Mouse (Mus musculus): ENCODE measurements at regions not wholly inside any gene's neighbourhood (a gene's known extent, or its start where the extent isn't known, plus 50 kb on each side); places are given as distances from the start of the nearest gene placed in this dataset.

DNA sequence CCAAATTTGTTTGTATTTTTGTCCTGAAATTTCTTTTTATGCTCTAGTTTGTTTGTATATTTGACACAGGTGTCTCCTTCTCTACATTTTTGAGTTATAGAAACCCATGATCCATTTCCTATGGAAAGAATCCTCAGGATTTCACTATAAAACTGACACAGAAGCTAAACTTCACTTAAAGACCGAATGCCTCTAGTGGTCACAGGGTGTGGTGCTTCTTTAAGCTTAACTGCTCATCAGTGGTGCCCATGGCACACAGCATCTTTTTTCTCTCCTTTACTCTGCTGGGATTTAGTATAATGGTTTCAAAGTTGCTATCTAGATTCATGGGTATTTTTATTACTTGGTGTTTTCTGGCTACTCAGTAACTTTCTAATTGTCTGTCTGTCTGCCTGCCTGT, 79.9 kb upstream of the Hdac4 start:
- Histone ChIP-seq H3K27ac (ENCODE audit: low read length) (no peak overlapping the region), H3K4me1 (ENCODE audit: control insufficient read depth, insufficient read depth, low read length) (peaks cover 7% of the 10 kb centered on the region), H3K4me3 (ENCODE audit: low read length) (no peak overlapping the region), H3K9ac (ENCODE audit: low read length) (no peak overlapping the region), H3K36me3 (ENCODE audit: control insufficient read depth, insufficient read depth) (no peaks in the 10 kb centered on the region), H3K4me2 (ENCODE audit: low read depth, low read length) (no peak overlapping the region), H3K27me3 (ENCODE audit: control insufficient read depth, insufficient read depth, low read length) (no peaks in the 10 kb centered on the region), H3K9me3 (replicated peaks; ENCODE audit: control insufficient read depth, low read length) (no peaks in the 10 kb centered on the region)
- WGBS, result 47% methylated on average over 1 of the region's 1 CpGs
- no peak for ATAC-seq (replicated peaks; ENCODE audit: extremely low read depth, insufficient read depth, low FRiP score)

DNA sequence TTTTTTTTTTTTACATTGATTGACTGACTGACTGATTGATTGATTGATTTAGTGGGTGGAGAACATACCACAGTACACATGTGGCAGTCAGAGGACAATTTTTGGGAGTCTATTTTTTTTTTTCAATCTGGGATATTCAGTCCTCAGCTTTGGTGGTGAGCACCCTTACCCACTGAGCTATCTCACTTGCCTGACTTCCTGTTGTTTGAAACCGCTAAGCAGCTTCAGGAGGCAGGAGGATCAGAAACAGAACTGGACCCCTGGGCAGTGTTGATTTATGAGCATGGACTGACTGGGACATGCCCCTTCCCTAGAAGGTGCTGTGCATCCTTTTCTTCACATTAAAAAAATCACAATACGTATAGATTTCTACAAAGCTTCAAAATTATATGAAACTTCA, 78.3 kb upstream of the Hdac4 start:
- no peak for ATAC-seq (replicated peaks; ENCODE audit: extremely low read depth, insufficient read depth, low FRiP score)
- H3K36me3 ChIP-seq (ENCODE audit: control insufficient read depth, insufficient read depth), result no peaks in the 10 kb centered on the region
- 81% methylated on average over 2 of the region's 2 CpGs for WGBS
- H3K4me3 ChIP-seq (ENCODE audit: low read length), result no peak overlapping the region
- H3K4me1 ChIP-seq (ENCODE audit: control insufficient read depth, insufficient read depth, low read length), result peaks cover 10% of the 10 kb centered on the region
- no peak overlapping the region for H3K27ac ChIP-seq (ENCODE audit: low read length)
- H3K9me3 ChIP-seq (replicated peaks; ENCODE audit: control insufficient read depth, low read length), result no peaks in the 10 kb centered on the region
- H3K27me3 ChIP-seq (ENCODE audit: control insufficient read depth, insufficient read depth, low read length), result no peaks in the 10 kb centered on the region
- no peak overlapping the region for H3K4me2 ChIP-seq (ENCODE audit: low read depth, low read length)
- no peak overlapping the region for H3K9ac ChIP-seq (ENCODE audit: low read length)

DNA sequence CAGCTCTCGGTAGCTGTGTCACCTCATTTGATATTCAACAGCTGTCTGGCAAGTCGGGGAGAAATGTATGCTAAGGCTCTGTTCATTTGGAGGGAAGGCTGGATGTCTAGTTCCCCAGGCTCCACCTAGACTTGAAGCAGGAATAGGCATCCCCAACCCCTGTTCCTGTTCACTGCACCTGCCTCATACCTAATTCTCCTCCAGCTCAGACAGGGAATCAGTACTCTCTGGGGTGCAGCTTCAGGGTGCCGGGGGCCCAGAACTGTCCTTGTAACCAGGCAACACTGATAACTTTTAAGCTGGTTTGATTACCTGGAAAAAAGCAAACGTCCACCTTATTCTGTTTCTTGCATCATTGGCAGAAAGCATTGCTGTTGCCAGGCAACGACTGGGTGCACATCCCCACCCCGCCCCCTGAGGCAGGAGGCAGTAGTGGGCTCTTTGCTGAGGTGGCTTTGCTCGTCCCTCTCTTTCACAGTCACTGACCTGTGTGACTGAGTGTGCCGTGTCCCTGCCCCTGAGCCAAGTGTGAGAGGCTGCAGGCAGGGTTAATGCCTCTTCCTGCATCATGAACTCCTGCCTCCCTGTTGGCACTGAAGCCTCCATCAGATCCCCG, 76.3 kb upstream of the Hdac4 start:
- Histone ChIP-seq H3K27me3 (ENCODE audit: control insufficient read depth, insufficient read depth, low read length) (no peaks in the 10 kb centered on the region), H3K9ac (ENCODE audit: low read length) (no peak overlapping the region), H3K9me3 (replicated peaks; ENCODE audit: control insufficient read depth, low read length) (no peaks in the 10 kb centered on the region), H3K27ac (ENCODE audit: low read length) (no peak overlapping the region), H3K36me3 (ENCODE audit: control insufficient read depth, insufficient read depth) (no peaks in the 10 kb centered on the region), H3K4me3 (ENCODE audit: low read length) (no peak overlapping the region), H3K4me1 (ENCODE audit: control insufficient read depth, insufficient read depth, low read length) (peaks cover 10% of the 10 kb centered on the region), H3K4me2 (ENCODE audit: low read depth, low read length) (no peak overlapping the region)
- 57% methylated on average over 9 of the region's 9 CpGs for WGBS
- ATAC-seq (replicated peaks; ENCODE audit: extremely low read depth, insufficient read depth, low FRiP score), result no peak

DNA sequence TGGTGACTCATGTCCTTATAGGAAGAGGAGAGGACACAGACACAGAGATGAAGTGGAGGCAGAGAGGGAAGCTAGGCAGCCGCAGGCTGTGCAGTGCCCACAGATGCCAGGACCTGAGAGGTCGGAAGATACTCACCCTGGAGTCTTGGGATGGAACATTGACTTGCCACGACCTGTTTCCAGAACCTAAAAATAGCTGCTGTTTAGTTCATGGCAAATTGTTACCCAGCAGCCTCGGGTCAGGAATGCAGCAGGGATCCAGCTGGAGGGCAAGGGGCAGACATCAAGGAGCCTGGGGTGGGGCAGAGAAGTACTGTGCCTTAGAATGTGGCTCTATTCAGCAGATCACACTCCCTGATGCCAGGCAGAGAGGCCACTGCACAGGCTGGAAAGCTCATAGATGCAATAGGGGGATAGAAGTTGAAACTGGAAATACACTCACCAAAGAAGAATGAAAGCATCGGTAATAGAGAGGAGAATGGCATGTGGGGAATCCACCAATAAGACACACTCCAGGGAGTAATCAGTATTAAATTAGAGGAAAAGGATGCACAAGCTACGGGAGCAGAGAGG, 75.1 kb upstream of the Hdac4 start:
- peaks cover 10% of the 10 kb centered on the region for H3K4me1 ChIP-seq (ENCODE audit: control insufficient read depth, insufficient read depth, low read length)
- no peak overlapping the region for H3K4me3 ChIP-seq (ENCODE audit: low read length)
- no peak overlapping the region for H3K9ac ChIP-seq (ENCODE audit: low read length)
- H3K9me3 ChIP-seq (replicated peaks; ENCODE audit: control insufficient read depth, low read length), result no peaks in the 10 kb centered on the region
- 22% methylated on average over 6 of the region's 6 CpGs for WGBS
- no peaks in the 10 kb centered on the region for H3K27me3 ChIP-seq (ENCODE audit: control insufficient read depth, insufficient read depth, low read length)
- H3K27ac ChIP-seq (ENCODE audit: low read length), result no peak overlapping the region
- no peak for ATAC-seq (replicated peaks; ENCODE audit: extremely low read depth, insufficient read depth, low FRiP score)
- no peaks in the 10 kb centered on the region for H3K36me3 ChIP-seq (ENCODE audit: control insufficient read depth, insufficient read depth)
- H3K4me2 ChIP-seq (ENCODE audit: low read depth, low read length), result peak overlapping the region; percentile 10; the same call in 1 of the 2 replicates

DNA sequence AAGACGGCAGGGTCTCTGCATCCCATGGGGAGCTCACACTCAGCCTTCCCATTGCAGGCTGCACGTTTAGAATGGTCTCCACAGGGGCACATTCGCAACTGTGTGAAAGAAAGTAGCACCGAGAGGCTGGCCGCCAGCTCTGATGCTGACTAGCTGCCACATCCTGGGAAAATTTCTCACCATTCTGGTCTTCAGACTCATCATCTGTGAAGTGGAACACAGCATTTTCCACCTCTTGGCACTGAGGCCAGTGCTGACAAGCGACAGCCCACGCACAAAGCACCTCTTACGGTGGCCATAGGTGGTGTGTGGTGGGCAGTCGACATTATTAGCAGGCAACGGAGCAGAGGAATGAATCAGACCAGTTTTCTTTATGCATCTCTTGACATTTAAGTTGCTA, 74.0 kb upstream of the Hdac4 start:
- no peak overlapping the region for H3K9ac ChIP-seq (ENCODE audit: low read length)
- no peak overlapping the region for H3K4me3 ChIP-seq (ENCODE audit: low read length)
- no peak overlapping the region for H3K4me2 ChIP-seq (ENCODE audit: low read depth, low read length)
- no peak for ATAC-seq (replicated peaks; ENCODE audit: extremely low read depth, insufficient read depth, low FRiP score)
- no peaks in the 10 kb centered on the region for H3K27me3 ChIP-seq (ENCODE audit: control insufficient read depth, insufficient read depth, low read length)
- H3K27ac ChIP-seq (ENCODE audit: low read length), result no peak overlapping the region
- no peaks in the 10 kb centered on the region for H3K9me3 ChIP-seq (replicated peaks; ENCODE audit: control insufficient read depth, low read length)
- 65% methylated on average over 10 of the region's 10 CpGs for WGBS
- peaks cover 10% of the 10 kb centered on the region for H3K4me1 ChIP-seq (ENCODE audit: control insufficient read depth, insufficient read depth, low read length)
- H3K36me3 ChIP-seq (ENCODE audit: control insufficient read depth, insufficient read depth), result no peaks in the 10 kb centered on the region

DNA sequence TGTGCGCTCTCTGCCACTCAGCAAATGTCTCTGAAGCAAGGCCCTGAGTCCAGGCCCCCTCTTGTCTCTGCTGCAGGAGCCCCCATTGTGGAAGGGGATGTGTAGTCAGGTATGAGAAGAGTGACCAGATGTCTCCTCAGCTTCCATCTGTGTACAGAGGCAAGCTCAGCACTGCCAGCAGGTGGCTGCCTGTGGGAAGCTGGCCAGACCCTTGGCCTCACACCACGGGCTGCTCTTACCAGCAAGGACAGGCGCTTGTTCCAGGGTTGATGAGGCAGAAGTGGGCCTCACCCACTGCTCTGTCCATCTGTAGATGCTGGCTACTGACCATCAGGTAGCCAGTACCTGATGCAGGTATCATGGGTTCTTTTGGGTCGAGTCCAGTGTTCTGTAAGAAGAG, 69.4 kb upstream of the Hdac4 start:
- Histone ChIP-seq H3K27ac (ENCODE audit: low read length) (no peak overlapping the region), H3K4me2 (ENCODE audit: low read depth, low read length) (no peak overlapping the region), H3K4me3 (ENCODE audit: low read length) (no peak overlapping the region), H3K4me1 (ENCODE audit: control insufficient read depth, insufficient read depth, low read length) (no peaks in the 10 kb centered on the region), H3K9ac (ENCODE audit: low read length) (no peak overlapping the region), H3K27me3 (ENCODE audit: control insufficient read depth, insufficient read depth, low read length) (no peaks in the 10 kb centered on the region), H3K9me3 (replicated peaks; ENCODE audit: control insufficient read depth, low read length) (no peaks in the 10 kb centered on the region), H3K36me3 (ENCODE audit: control insufficient read depth, insufficient read depth) (no peaks in the 10 kb centered on the region)
- no peak for ATAC-seq (replicated peaks; ENCODE audit: extremely low read depth, insufficient read depth, low FRiP score)
- WGBS, result 66% methylated on average over 4 of the region's 4 CpGs

DNA sequence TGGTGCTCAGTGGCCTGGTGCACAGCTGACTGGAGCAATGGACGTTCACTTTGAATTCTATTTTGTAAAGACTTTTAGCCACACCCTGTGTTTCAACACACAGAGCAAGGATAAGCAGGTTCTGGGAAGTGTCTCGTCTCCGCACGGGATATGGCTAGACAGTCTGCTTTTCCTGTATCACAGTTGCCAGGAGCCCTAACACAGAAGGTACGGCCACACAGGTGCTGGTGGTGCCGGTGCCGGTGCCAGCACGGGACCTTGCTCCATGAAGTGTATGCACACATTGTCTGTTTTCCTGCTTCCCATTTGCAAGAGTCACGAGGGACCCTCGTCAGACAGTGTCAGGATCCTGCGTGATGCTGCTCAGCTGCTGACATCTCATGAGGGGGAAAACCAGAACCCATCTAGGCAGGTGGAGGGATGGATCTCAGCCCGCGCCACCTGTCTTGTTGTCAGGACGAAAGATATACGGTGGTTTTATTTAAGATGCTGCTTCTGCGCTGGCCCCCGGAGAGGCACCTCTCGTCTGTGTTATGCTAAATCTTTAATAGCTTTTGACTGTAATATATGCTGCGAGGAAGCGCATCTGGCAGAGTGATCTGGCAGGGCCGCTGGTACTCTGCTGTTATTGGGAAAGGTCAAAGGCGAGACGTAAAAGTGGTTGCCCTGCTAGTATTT, 64.4 kb upstream of the Hdac4 start:
- Histone ChIP-seq H3K9me3 (replicated peaks; ENCODE audit: control insufficient read depth, low read length) (no peaks in the 10 kb centered on the region), H3K4me1 (ENCODE audit: control insufficient read depth, insufficient read depth, low read length) (no peaks in the 10 kb centered on the region), H3K36me3 (ENCODE audit: control insufficient read depth, insufficient read depth) (no peaks in the 10 kb centered on the region), H3K4me3 (ENCODE audit: low read length) (no peak overlapping the region), H3K9ac (ENCODE audit: low read length) (no peak overlapping the region), H3K27me3 (ENCODE audit: control insufficient read depth, insufficient read depth, low read length) (no peaks in the 10 kb centered on the region), H3K27ac (ENCODE audit: low read length) (no peak overlapping the region), H3K4me2 (ENCODE audit: low read depth, low read length) (no peak overlapping the region)
- WGBS, result 81% methylated on average over 23 of the region's 23 CpGs
- no peak for ATAC-seq (replicated peaks; ENCODE audit: extremely low read depth, insufficient read depth, low FRiP score)

DNA sequence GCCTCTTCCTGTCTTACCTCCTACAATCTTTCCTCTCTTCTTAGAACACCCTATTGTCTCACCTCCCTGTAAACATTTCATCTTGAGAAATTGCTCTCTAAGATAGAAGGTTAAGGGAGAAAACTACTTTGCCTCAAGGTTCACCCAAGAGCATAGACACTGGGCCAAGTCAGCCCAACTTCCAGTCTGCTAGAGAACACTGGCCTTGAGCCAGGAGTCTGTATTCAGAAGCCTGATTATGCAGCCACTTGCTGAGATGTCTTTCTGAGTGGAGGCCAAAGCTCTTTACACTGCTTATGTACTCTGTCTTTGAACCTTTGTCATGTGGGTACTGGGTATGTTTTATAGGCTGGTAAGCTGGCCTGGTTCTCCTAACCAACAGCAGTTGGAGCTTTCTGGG, 62.5 kb upstream of the Hdac4 start:
- no peak overlapping the region for H3K4me3 ChIP-seq (ENCODE audit: low read length)
- no peaks in the 10 kb centered on the region for H3K9me3 ChIP-seq (replicated peaks; ENCODE audit: control insufficient read depth, low read length)
- no peak for ATAC-seq (replicated peaks; ENCODE audit: extremely low read depth, insufficient read depth, low FRiP score)
- no peak overlapping the region for H3K9ac ChIP-seq (ENCODE audit: low read length)
- no peaks in the 10 kb centered on the region for H3K36me3 ChIP-seq (ENCODE audit: control insufficient read depth, insufficient read depth)
- H3K27me3 ChIP-seq (ENCODE audit: control insufficient read depth, insufficient read depth, low read length), result no peaks in the 10 kb centered on the region
- no peak overlapping the region for H3K4me2 ChIP-seq (ENCODE audit: low read depth, low read length)
- H3K27ac ChIP-seq (ENCODE audit: low read length), result no peak overlapping the region
- no peaks in the 10 kb centered on the region for H3K4me1 ChIP-seq (ENCODE audit: control insufficient read depth, insufficient read depth, low read length)

DNA sequence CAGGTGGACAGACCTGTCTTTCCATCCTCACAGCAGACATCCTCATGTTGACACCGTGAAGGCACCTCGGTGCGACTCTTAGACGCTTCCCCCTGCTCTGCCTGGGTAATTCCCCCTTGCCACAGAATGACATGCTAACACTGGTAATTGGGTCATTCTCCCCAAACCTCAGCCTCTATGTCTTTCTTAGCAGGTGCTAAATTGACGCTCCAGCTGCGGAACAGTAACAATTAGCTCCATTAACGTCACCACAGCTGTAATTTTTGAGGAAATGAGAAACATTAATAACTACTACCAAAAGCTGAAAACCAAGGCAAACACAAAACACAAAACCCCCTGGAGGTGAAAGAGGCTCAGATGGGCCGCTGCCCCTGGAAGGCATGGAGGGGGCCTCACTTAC, 57.6 kb upstream of the Hdac4 start:
- Histone ChIP-seq H3K9me3 (replicated peaks; ENCODE audit: control insufficient read depth, low read length) (no peaks in the 10 kb centered on the region), H3K4me2 (ENCODE audit: low read depth, low read length) (no peak overlapping the region), H3K36me3 (ENCODE audit: control insufficient read depth, insufficient read depth) (no peaks in the 10 kb centered on the region), H3K4me1 (ENCODE audit: control insufficient read depth, insufficient read depth, low read length) (no peaks in the 10 kb centered on the region), H3K27ac (ENCODE audit: low read length) (no peak overlapping the region), H3K27me3 (ENCODE audit: control insufficient read depth, insufficient read depth, low read length) (no peaks in the 10 kb centered on the region), H3K4me3 (ENCODE audit: low read length) (no peak overlapping the region), H3K9ac (ENCODE audit: low read length) (no peak overlapping the region)
- 90% methylated on average over 8 of the region's 8 CpGs for WGBS
- no peak for ATAC-seq (replicated peaks; ENCODE audit: extremely low read depth, insufficient read depth, low FRiP score)

All from heart, embryonic 16.5 days (tissue).